Mouse (Mus musculus): ENCODE results near the gene Cntfr. TPM values are rescaled to one million over a fixed set of nuclear protein-coding genes. Genes with fewer than 3 reads are reported as not detected.

Cntfr gene
- polyA plus RNA-seq, 1 experiment: 8.1 TPM

DNA sequence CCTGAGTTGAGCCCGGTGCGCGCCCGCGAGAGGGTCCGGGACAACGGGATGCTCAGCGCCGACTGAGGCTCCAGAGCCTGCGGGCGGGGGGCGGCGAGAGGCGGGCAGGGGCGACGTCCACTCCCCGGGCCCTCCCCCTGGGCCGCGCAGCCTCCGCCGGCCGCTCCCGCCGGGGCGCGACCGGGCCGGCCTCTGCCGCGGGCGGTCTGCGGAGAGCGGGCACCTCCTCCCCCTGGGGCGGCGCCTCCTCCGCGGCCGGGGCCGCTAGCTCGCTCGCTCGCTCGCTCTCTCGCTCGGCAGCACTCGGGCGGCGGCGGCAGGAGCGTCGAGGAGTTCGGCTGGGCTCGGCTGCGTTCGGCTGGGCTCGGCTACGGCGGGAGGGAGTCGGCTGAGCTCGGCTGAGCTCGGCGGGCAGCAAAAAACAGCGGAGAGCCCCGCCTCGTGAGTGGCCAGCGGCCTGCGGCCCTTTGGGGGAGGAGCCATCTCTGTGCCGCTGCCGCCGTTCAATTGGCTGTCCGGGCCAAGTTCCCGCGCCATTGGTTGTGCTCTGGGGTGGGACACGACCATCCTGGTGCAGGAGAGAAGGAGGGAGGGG lies 56.9 kb downstream of the Cntfr start, which contains the start of gene Enho:
Gene Enho (minus strand): TSS at position 412 of the 595 bp plus-strand sequence.
- TF ChIP-seq POLR2A (IDR thresholded peaks at IDR 0.05; ENCODE audit: low read depth, low read length): no peak
- Histone ChIP-seq H3K27me3 (ENCODE audit: control insufficient read depth, insufficient read depth, low read length) (peaks cover 3% of the 10 kb centered on the region), H3K4me3 (ENCODE audit: extremely low read depth, insufficient read depth, insufficient read length) (peak within 1 kb of the TSS; percentile 33; the same call in 1 of the 2 replicates), H3K4me1 (ENCODE audit: control insufficient read depth, insufficient read depth, insufficient read length) (peaks cover 4% of the 10 kb centered on the region; the same call in 1 of the 2 replicates), H3K27ac (ENCODE audit: insufficient read depth, low read length) (no peak within 1 kb of the TSS), H3K36me3 (ENCODE audit: control insufficient read depth, insufficient read depth, low read length) (no peaks in the 10 kb centered on the region)
- DNase-seq (ENCODE audit: low read depth in 1 of 2, low spot score in 2 of 2): peak; percentile 53 to 84
- 1% methylated on average over 64 of the region's 74 CpGs for WGBS

DNA sequence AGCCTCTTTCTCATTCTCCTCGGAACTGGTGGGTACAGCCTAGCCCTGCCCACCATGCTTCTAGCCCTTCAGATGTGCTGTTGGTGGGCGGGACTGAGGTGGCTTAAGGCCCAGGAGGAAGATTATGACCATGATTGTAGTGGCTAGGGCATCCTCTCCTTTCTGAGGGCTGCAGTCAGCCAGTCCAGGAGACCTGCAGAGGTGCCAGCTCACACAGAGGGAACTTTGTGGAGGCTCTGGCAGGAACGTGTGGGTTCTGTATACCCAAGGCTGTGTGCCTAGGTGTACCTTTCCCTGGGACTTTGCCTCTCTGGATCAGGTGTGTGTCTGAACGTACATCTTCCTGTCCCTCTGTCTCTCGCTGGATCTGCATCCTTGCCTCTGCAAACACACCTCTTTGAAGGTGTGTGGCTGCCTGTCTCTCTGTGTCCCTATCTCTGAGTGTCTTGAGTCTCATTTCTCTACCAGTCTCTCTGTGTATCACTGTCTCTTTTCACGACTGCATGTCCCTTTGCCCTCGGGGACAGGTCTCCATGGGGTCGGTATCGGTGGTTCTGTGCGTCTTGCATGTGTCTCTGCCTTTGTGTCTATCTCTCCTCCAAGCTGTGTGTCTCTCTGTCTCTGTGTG lies 57.6 kb downstream of the Cntfr start:
- Histone ChIP-seq H3K36me3 (ENCODE audit: control insufficient read depth, insufficient read depth, low read length) (no peaks in the 10 kb centered on the region), H3K4me3 (ENCODE audit: extremely low read depth, insufficient read depth, insufficient read length) (peak overlapping the region; percentile 33; the same call in 1 of the 2 replicates), H3K4me1 (ENCODE audit: control insufficient read depth, insufficient read depth, insufficient read length) (peaks cover 4% of the 10 kb centered on the region; the same call in 1 of the 2 replicates), H3K27me3 (ENCODE audit: control insufficient read depth, insufficient read depth, low read length) (peaks cover 3% of the 10 kb centered on the region), H3K27ac (ENCODE audit: insufficient read depth, low read length) (no peak overlapping the region)
- DNase-seq (ENCODE audit: low read depth in 1 of 2, low spot score in 2 of 2): no peak
- 28% methylated on average over 10 of the region's 10 CpGs for WGBS
- TF ChIP-seq CTCF (IDR thresholded peaks at IDR 0.05; ENCODE audit: extremely low read depth, insufficient read depth, insufficient read length, insufficient replicate concordance) (no peak), POLR2A (IDR thresholded peaks at IDR 0.05; ENCODE audit: low read depth, low read length) (no peak)

GRCm38 (mm10) chr4:41638828-41639213 lies 58.1 kb downstream of the Cntfr start:
- TF ChIP-seq CTCF (IDR thresholded peaks at IDR 0.05; ENCODE audit: extremely low read depth, insufficient read depth, insufficient read length, insufficient replicate concordance) (no peak), POLR2A (IDR thresholded peaks at IDR 0.05; ENCODE audit: low read depth, low read length) (no peak)
- no peak for DNase-seq (ENCODE audit: low read depth in 1 of 2, low spot score in 2 of 2)
- Histone ChIP-seq H3K4me1 (ENCODE audit: control insufficient read depth, insufficient read depth, insufficient read length) (peaks cover 4% of the 10 kb centered on the region; the same call in 1 of the 2 replicates), H3K36me3 (ENCODE audit: control insufficient read depth, insufficient read depth, low read length) (no peaks in the 10 kb centered on the region), H3K27me3 (ENCODE audit: control insufficient read depth, insufficient read depth, low read length) (peaks cover 3% of the 10 kb centered on the region), H3K4me3 (ENCODE audit: extremely low read depth, insufficient read depth, insufficient read length) (no peak overlapping the region), H3K27ac (ENCODE audit: insufficient read depth, low read length) (no peak overlapping the region)
- WGBS: 80% methylated on average over 6 of the region's 6 CpGs

DNA sequence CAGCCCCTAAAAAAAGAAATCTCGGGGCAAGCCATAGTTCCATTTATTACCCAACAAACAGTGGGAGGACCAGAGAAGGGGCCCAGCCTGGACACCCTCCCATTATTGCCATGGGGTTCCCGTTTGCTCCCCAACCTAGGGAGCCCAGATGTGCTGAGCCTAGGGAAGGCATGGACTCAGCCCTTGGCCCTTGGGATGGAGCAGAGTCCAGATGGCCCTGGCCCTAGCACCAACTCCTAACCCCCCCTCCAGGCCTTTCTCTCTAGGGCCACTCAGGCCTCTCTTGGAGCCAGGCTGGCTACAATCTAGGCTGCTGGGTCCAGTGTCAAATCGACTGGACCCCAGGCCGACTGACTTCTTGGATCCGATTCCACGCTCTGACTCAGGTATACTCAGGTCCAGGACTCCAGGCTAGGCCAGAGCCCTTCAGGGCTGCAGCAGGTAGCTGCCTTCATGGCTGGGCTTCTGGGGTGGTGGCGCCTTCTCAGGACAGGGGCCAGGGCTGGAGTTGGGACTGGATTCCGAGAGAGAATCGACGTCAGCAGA lies 58.6 kb downstream of the Cntfr start:
- Histone ChIP-seq H3K36me3 (ENCODE audit: control insufficient read depth, insufficient read depth, low read length) (no peaks in the 10 kb centered on the region), H3K4me1 (ENCODE audit: control insufficient read depth, insufficient read depth, insufficient read length) (peaks cover 4% of the 10 kb centered on the region; the same call in 1 of the 2 replicates), H3K4me3 (ENCODE audit: extremely low read depth, insufficient read depth, insufficient read length) (no peak overlapping the region), H3K27me3 (ENCODE audit: control insufficient read depth, insufficient read depth, low read length) (peaks cover 3% of the 10 kb centered on the region), H3K27ac (ENCODE audit: insufficient read depth, low read length) (no peak overlapping the region)
- no peak for TF ChIP-seq CTCF (IDR thresholded peaks at IDR 0.05; ENCODE audit: extremely low read depth, insufficient read depth, insufficient read length, insufficient replicate concordance)
- no peak for TF ChIP-seq POLR2A (IDR thresholded peaks at IDR 0.05; ENCODE audit: low read depth, low read length)
- DNase-seq (ENCODE audit: low read depth in 1 of 2, low spot score in 2 of 2): no peak
- WGBS: 90% methylated on average over 10 of the region's 10 CpGs

GRCm38 (mm10) chr4:41636882-41637635 lies 59.8 kb downstream of the Cntfr start:
- Histone ChIP-seq H3K27ac (ENCODE audit: insufficient read depth, low read length) (no peak overlapping the region), H3K4me3 (ENCODE audit: extremely low read depth, insufficient read depth, insufficient read length) (no peak overlapping the region), H3K27me3 (ENCODE audit: control insufficient read depth, insufficient read depth, low read length) (peaks cover 3% of the 10 kb centered on the region), H3K4me1 (ENCODE audit: control insufficient read depth, insufficient read depth, insufficient read length) (peaks cover 4% of the 10 kb centered on the region; the same call in 1 of the 2 replicates), H3K36me3 (ENCODE audit: control insufficient read depth, insufficient read depth, low read length) (no peaks in the 10 kb centered on the region)
- DNase-seq (ENCODE audit: low read depth in 1 of 2, low spot score in 2 of 2): no peak
- no peak for TF ChIP-seq CTCF (IDR thresholded peaks at IDR 0.05; ENCODE audit: extremely low read depth, insufficient read depth, insufficient read length, insufficient replicate concordance)
- TF ChIP-seq POLR2A (IDR thresholded peaks at IDR 0.05; ENCODE audit: low read depth, low read length): no peak
- WGBS: 88% methylated on average over 10 of the region's 10 CpGs

GRCm38 (mm10) chr4:41636366-41636765 lies 60.5 kb downstream of the Cntfr start:
- H3K4me3 ChIP-seq (ENCODE audit: extremely low read depth, insufficient read depth, insufficient read length): no peak overlapping the region
- H3K36me3 ChIP-seq (ENCODE audit: control insufficient read depth, insufficient read depth, low read length): no peaks in the 10 kb centered on the region
- 75% methylated on average over 7 of the region's 7 CpGs for WGBS
- H3K27ac ChIP-seq (ENCODE audit: insufficient read depth, low read length): no peak overlapping the region
- peaks cover 4% of the 10 kb centered on the region; the same call in 1 of the 2 replicates for H3K4me1 ChIP-seq (ENCODE audit: control insufficient read depth, insufficient read depth, insufficient read length)
- H3K27me3 ChIP-seq (ENCODE audit: control insufficient read depth, insufficient read depth, low read length): peaks cover 3% of the 10 kb centered on the region
- TF ChIP-seq CTCF (IDR thresholded peaks at IDR 0.05; ENCODE audit: extremely low read depth, insufficient read depth, insufficient read length, insufficient replicate concordance) (no peak), POLR2A (IDR thresholded peaks at IDR 0.05; ENCODE audit: low read depth, low read length) (no peak)
- no peak for DNase-seq (ENCODE audit: low read depth in 1 of 2, low spot score in 2 of 2)
